Comparison of ENCODE assay signal across 30 mouse cellular contexts in genomic region chr13:64226725-64227124, GRCm38 (mm10).
"Had no signal": no experiment of that assay in that cellular context is flagged by ENCODE, and none has a peak within 500 bp of the region (broad histone marks: within the 10 kb centered on the region; RNA-seq: fewer than 3 reads in every experiment).

No protein-coding gene starts in this region.

- H3K27me3 ChIP-seq: limb, embryonic 12.5 days; limb, embryonic 13.5 days; limb, embryonic 15.5 days; liver, embryonic 13.5 days; liver, embryonic 15.5 days; lung, embryonic 15.5 days; megakaryocyte, embryonic 14.5 days; midbrain, embryonic 12.5 days; midbrain, embryonic 13.5 days; midbrain, embryonic 15.5 days; neural tube, embryonic 12.5 days had no signal

- H3K36me3 ChIP-seq: limb, embryonic 12.5 days; limb, embryonic 15.5 days; liver, embryonic 15.5 days; lung, embryonic 15.5 days; midbrain, embryonic 10.5 days; midbrain, embryonic 12.5 days; midbrain, embryonic 13.5 days; midbrain, embryonic 15.5 days; neural tube, embryonic 12.5 days had no signal

- H3K27ac ChIP-seq: left cerebral cortex, adult 2 months; limb, embryonic 10.5 days; limb, embryonic 12.5 days; limb, embryonic 13.5 days; limb, embryonic 15.5 days; liver, embryonic 13.5 days; liver, embryonic 14.5 days; liver, embryonic 15.5 days; lung, embryonic 15.5 days; macrophage; midbrain, embryonic 10.5 days; midbrain, embryonic 12.5 days; midbrain, embryonic 13.5 days; midbrain, embryonic 15.5 days; neural tube, embryonic 12.5 days had no signal

- H3K4me2 ChIP-seq: limb, embryonic 12.5 days; limb, embryonic 13.5 days; limb, embryonic 15.5 days; liver, embryonic 13.5 days; liver, embryonic 15.5 days; lung, embryonic 14.5 days; lung, embryonic 15.5 days; midbrain, embryonic 11.5 days; midbrain, embryonic 12.5 days; midbrain, embryonic 13.5 days; midbrain, embryonic 15.5 days; neural tube, embryonic 12.5 days had no signal

- ATAC-seq: lung, postnatal 0 days; midbrain, embryonic 13.5 days; midbrain, embryonic 15.5 days; midbrain, embryonic 16.5 days had no signal

- H3K9me3 ChIP-seq: limb, embryonic 10.5 days; limb, embryonic 12.5 days; limb, embryonic 13.5 days; limb, embryonic 15.5 days; liver, embryonic 13.5 days; liver, embryonic 15.5 days; lung, embryonic 15.5 days; megakaryocyte, embryonic 14.5 days; midbrain, embryonic 10.5 days; midbrain, embryonic 12.5 days; midbrain, embryonic 13.5 days; midbrain, embryonic 15.5 days; neural tube, embryonic 12.5 days had no signal

- H3K4me3 ChIP-seq: left cerebral cortex, adult 2 months; limb, embryonic 10.5 days; limb, embryonic 12.5 days; limb, embryonic 13.5 days; limb, embryonic 15.5 days; liver, embryonic 13.5 days; liver, embryonic 15.5 days; lung, embryonic 15.5 days; megakaryocyte, embryonic 14.5 days; midbrain, embryonic 10.5 days; midbrain, embryonic 12.5 days; midbrain, embryonic 13.5 days; midbrain, embryonic 15.5 days; myocyte; neural tube, embryonic 12.5 days had no signal

- H3K9ac ChIP-seq: limb, embryonic 12.5 days; limb, embryonic 13.5 days; limb, embryonic 15.5 days; liver, embryonic 13.5 days; liver, embryonic 14.5 days; liver, embryonic 15.5 days; lung, embryonic 14.5 days; lung, embryonic 15.5 days; midbrain, embryonic 12.5 days; midbrain, embryonic 13.5 days; midbrain, embryonic 15.5 days; neural tube, embryonic 12.5 days had no signal

- DNase-seq: left cerebral cortex, postnatal 4 days; liver; liver, embryonic 13.5 days; lung, adult 18-20 months; lung, adult 2 months; lung, embryonic 14.5 days; lung, postnatal 10 days; lung, postnatal 14 days; lung, postnatal 36 days; lung, postnatal 4 days; midbrain, embryonic 14.5 days had no signal

- H3K4me1 ChIP-seq: limb, embryonic 10.5 days; limb, embryonic 12.5 days; limb, embryonic 13.5 days; limb, embryonic 15.5 days; liver, embryonic 13.5 days; liver, embryonic 15.5 days; lung, embryonic 15.5 days; megakaryocyte, embryonic 14.5 days; midbrain, embryonic 12.5 days; midbrain, embryonic 13.5 days; midbrain, embryonic 15.5 days; neural tube, embryonic 12.5 days had no signal
